Mouse (Mus musculus) forebrain, embryonic 16.5 days (tissue): ENCODE measurements around the gene Gnb1l. TPM values are rescaled to one million over a fixed set of nuclear protein-coding genes. Genes with fewer than 3 reads are reported as not detected.
A peak's percentile ranks its signal among the peaks of the same experiment; 100 is the strongest.

Source experiments
- ATAC-seq: fragments of 200-750 bp; cut with Nextera tagmentation; 2 replicates; pipeline ENCODE4 v1.8.0; 2017; ENCODE audit warnings: mild to moderate bottlenecking, moderate library complexity
- H3K27ac ChIP-seq: fragments of 300-500 bp; sonication (generic); 2 replicates; pipeline ENCODE4 v1.5.1; 2014; ENCODE audit warnings: low read length, control low read depth
- H3K27me3 ChIP-seq: fragments of 300-500 bp; sonication (generic); replicated peaks from 2 replicates; pipeline ENCODE4 v1.6.1; 2014; ENCODE audit warnings: low read length; ENCODE audit not compliant: control insufficient read depth, insufficient read depth
- H3K36me3 ChIP-seq: fragments of 300-500 bp; sonication (generic); 2 replicates; pipeline ENCODE4 v1.6.1; 2014; ENCODE audit not compliant: control insufficient read depth, insufficient read depth
- H3K4me1 ChIP-seq: fragments of 300-500 bp; sonication (generic); replicated peaks from 2 replicates; pipeline ENCODE4 v1.6.1; 2014; ENCODE audit warnings: low read length; ENCODE audit not compliant: control insufficient read depth, insufficient read depth
- H3K4me2 ChIP-seq: fragments of 300-500 bp; sonication (generic); 2 replicates; pipeline ENCODE4 v1.6.1; 2014; ENCODE audit warnings: mild to moderate bottlenecking, low read length, control low read depth
- H3K4me3 ChIP-seq: fragments of 300-500 bp; sonication (generic); replicated peaks from 2 replicates; pipeline ENCODE4 v1.5.1; 2014; ENCODE audit warnings: mild to moderate bottlenecking, low read length, control low read depth
- H3K9ac ChIP-seq: fragments of 300-500 bp; sonication (generic); replicated peaks from 2 replicates; pipeline ENCODE4 v1.6.1; 2014; ENCODE audit warnings: low read depth, low read length, control low read depth
- H3K9me3 ChIP-seq: fragments of 300-500 bp; sonication (generic); 2 replicates; pipeline ENCODE4 v1.6.1; 2016; ENCODE audit warnings: low read length; ENCODE audit not compliant: control insufficient read depth
- WGBS: fragments of 180-500 bp; shearing (Covaris S2); extraction: QIAGEN DNeasy Blood & Tissue Kit; methylation state at CpG from one replicate; pipeline ENCODE4 v1.1.7; 2014; 5-methylcytosine and 5-hydroxymethylcytosine counted together
- polyA plus RNA-seq: library from polyadenylated mRNA; unstranded; fragments of >200 nt; fragmentation: Nextera tagmentation; extraction: Ambion mirVana; gene quantifications from 2 replicates; pipeline ENCODE4 v1.2.1, GENCODE M21; 2015

Gnb1l gene
- polyA plus RNA-seq, 1 experiment from 2014 or later: 14.6 TPM

DNA sequence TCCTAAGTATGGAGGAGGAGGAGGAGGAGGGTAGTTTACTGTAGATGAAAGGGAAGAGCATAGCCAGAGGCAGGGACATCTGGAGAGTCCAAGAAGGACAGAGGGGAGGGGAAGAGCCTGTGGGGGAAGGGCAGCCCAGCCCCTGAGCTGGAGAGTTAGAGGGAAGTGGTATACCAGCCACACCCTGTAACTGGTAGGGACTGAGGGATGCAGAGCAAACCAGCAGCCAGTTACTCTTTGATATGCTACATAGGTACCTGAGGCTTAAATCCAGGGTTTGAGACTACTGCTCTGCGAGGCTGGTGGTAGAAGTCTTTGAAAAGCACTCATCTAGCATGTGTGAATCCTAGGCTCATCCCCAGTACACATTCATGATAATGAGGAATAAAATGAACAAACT, 7.6 kb upstream of the Gnb1l start:
- 82% methylated on average over 1 of the region's 1 CpGs for WGBS

GRCm38 (mm10) chr16:18497865-18498515, 523 bp upstream of the Gnb1l start:
- Histone ChIP-seq H3K27ac (peak overlapping the region; percentile 94), H3K4me1 (peaks cover 18% of the 10 kb centered on the region), H3K4me3 (peak overlapping the region; percentile 81), H3K36me3 (peaks cover 6% of the 10 kb centered on the region), H3K9ac (peak overlapping the region; percentile 83), H3K27me3 (no peaks in the 10 kb centered on the region), H3K4me2 (peak overlapping the region; percentile 87), H3K9me3 (no peaks in the 10 kb centered on the region)
- WGBS: 2% methylated on average over 6 of the region's 6 CpGs
- ATAC-seq: no peak; the same call in 1 of the 2 replicates

More for the DNA sequence above, 7.6 kb upstream of the Gnb1l start:
- H3K9me3 ChIP-seq: no peaks in the 10 kb centered on the region
- no peak for ATAC-seq
- no peaks in the 10 kb centered on the region for H3K27me3 ChIP-seq
- no peak overlapping the region for H3K4me3 ChIP-seq
- no peaks in the 10 kb centered on the region for H3K36me3 ChIP-seq
- H3K4me1 ChIP-seq: no peaks in the 10 kb centered on the region
- H3K4me2 ChIP-seq: no peak overlapping the region
- H3K27ac ChIP-seq: no peak overlapping the region
- H3K9ac ChIP-seq: no peak overlapping the region

GRCm38 (mm10) chr16:18498996-18499395, 483 bp downstream of the Gnb1l start:
- no peak for ATAC-seq
- Histone ChIP-seq H3K27me3 (no peaks in the 10 kb centered on the region), H3K36me3 (peaks cover 6% of the 10 kb centered on the region), H3K27ac (peak overlapping the region; percentile 62; the same call in 1 of the 2 replicates), H3K4me1 (peaks cover 18% of the 10 kb centered on the region), H3K9me3 (no peaks in the 10 kb centered on the region), H3K4me3 (peak overlapping the region; percentile 81), H3K4me2 (peak overlapping the region; percentile 87), H3K9ac (peak overlapping the region; percentile 83)
- under 1% methylated on average over 24 of the region's 24 CpGs for WGBS

GRCm38 (mm10) chr16:18501531-18501930, 3.0 kb downstream of the Gnb1l start:
- H3K27ac ChIP-seq: no peak overlapping the region
- no peaks in the 10 kb centered on the region for H3K9me3 ChIP-seq
- H3K4me1 ChIP-seq: peaks cover 18% of the 10 kb centered on the region
- no peak for ATAC-seq
- 98% methylated on average over 6 of the region's 6 CpGs for WGBS
- H3K9ac ChIP-seq: no peak overlapping the region
- H3K4me2 ChIP-seq: no peak overlapping the region
- H3K36me3 ChIP-seq: peaks cover 6% of the 10 kb centered on the region
- H3K27me3 ChIP-seq: no peaks in the 10 kb centered on the region
- H3K4me3 ChIP-seq: no peak overlapping the region

DNA sequence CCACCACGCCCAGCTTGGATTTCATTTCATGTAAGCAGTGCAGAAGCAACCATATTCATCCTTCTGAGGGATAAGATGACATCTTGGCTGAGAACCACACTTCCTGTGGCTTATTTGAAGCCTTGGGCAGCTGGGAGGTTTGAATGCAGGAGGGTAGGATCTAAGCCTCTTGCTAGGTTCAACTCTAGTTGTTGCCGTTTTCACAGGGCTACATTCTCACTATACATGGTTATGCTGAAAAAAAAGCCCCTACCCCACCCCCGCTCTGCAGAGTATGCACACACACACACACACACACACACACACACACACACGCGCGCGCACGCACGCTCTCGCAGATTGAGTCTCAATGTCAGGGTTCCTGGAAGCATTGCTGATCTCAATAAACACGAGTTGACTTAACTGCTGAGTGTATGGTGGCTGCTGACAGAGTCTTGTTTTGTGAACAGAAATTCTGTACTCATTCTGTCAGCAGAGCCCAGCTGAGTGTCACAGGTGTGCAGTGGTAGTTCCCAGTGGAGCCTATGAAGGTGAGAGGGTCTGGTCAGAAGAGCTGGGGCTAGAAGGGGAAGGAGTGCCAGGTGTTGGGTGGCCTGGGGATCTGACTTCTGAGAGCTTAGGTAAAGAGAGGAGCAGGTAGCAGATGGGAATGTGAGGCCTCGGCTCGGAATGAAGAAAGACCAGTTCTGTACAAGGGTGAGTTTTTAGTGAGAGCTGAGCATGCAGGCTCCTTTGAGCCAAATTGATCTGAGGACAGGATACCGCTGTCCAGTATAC, 5.2 kb downstream of the Gnb1l start:
- H3K27me3 ChIP-seq: no peaks in the 10 kb centered on the region
- no peaks in the 10 kb centered on the region for H3K9me3 ChIP-seq
- no peak overlapping the region for H3K9ac ChIP-seq
- no peak overlapping the region for H3K4me3 ChIP-seq
- H3K4me1 ChIP-seq: peaks cover 11% of the 10 kb centered on the region
- WGBS: 94% methylated on average over 14 of the region's 14 CpGs
- no peak overlapping the region for H3K4me2 ChIP-seq
- no peak for ATAC-seq
- H3K36me3 ChIP-seq: peaks cover 6% of the 10 kb centered on the region
- no peak overlapping the region for H3K27ac ChIP-seq

DNA sequence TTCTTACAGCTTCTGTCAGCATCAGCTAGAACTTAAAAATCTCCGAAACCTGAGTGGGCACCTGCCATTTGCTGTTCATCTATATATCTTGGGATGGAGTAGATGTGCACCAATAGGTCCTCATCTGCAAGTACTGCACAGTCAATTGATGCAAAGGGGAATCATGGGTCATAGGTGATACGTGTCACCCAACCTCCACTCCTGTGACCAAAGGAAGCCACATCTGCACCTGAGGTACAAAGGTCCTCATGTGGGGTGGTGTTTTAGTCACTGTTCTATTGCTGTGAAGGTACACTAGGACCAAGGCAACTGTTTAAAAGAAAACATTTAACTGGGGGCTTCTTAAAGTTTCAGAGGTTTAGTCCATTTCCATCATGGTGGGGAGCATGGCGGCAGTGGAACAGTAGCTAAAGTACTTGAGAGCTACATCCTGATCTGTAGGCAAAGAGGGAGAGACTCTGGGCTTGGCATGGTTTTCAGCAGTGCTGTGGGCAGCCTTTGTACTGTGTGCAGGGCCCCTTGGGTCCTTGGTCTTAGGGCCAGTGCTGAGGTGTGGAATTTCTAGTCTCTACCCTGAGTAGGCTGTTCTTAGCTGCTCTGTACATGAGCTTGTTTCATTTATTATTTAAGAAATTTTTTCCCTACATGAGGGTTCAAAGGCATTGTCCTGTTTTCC, 8.1 kb downstream of the Gnb1l start:
- no peak overlapping the region for H3K9ac ChIP-seq
- H3K9me3 ChIP-seq: no peaks in the 10 kb centered on the region
- WGBS: 91% methylated on average over 3 of the region's 3 CpGs
- H3K4me2 ChIP-seq: no peak overlapping the region
- no peak overlapping the region for H3K4me3 ChIP-seq
- no peak for ATAC-seq
- no peak overlapping the region for H3K27ac ChIP-seq
- H3K36me3 ChIP-seq: peaks cover under 1% of the 10 kb centered on the region
- H3K27me3 ChIP-seq: no peaks in the 10 kb centered on the region
- peaks cover 5% of the 10 kb centered on the region; the same call in 1 of the 2 replicates for H3K4me1 ChIP-seq

- ATAC-seq: no peak
- Histone ChIP-seq H3K9me3 (no peaks in the 10 kb centered on the region), H3K4me3 (no peak overlapping the region), H3K36me3 (no peaks in the 10 kb centered on the region), H3K4me1 (peaks cover 5% of the 10 kb centered on the region; the same call in 1 of the 2 replicates), H3K27ac (no peak overlapping the region), H3K27me3 (no peaks in the 10 kb centered on the region), H3K4me2 (no peak overlapping the region), H3K9ac (no peak overlapping the region)
- WGBS: 83% methylated on average over 1 of the region's 1 CpGs
Measured at GRCm38 (mm10) chr16:18507200-18507549, 8.7 kb downstream of the Gnb1l start.

- H3K27ac ChIP-seq: no peak overlapping the region
- H3K4me2 ChIP-seq: no peak overlapping the region
- H3K4me3 ChIP-seq: no peak overlapping the region
- no peaks in the 10 kb centered on the region for H3K27me3 ChIP-seq
- no peak overlapping the region for H3K9ac ChIP-seq
- H3K4me1 ChIP-seq: peaks cover 5% of the 10 kb centered on the region; the same call in 1 of the 2 replicates
- H3K36me3 ChIP-seq: no peaks in the 10 kb centered on the region
- 94% methylated on average over 5 of the region's 5 CpGs for WGBS
- ATAC-seq: no peak
- H3K9me3 ChIP-seq: no peaks in the 10 kb centered on the region
Measured at GRCm38 (mm10) chr16:18511741-18512140, 13.2 kb downstream of the Gnb1l start.

DNA sequence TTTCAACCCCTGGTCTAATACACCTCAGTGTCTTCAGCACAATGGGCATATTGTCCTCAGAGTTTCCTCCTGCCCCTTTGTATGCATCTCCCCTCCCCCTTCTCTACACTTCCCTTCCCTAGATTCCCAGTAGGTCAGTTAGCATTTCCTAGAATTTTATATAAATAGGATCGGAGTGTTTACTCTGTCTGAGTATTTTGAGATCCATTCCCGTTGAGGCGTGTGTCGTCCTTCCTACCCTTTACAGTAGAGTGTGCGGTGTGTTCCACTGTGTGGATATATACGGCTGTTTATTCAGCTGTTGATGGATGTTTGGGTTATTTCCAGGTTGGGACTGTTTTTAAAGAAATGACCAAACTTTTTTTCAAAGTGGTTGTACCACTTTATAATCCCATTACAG, 15.0 kb downstream of the Gnb1l start:
- no peaks in the 10 kb centered on the region for H3K9me3 ChIP-seq
- no peaks in the 10 kb centered on the region for H3K36me3 ChIP-seq
- 79% methylated on average over 6 of the region's 6 CpGs for WGBS
- no peak overlapping the region for H3K4me2 ChIP-seq
- no peak overlapping the region for H3K9ac ChIP-seq
- H3K4me3 ChIP-seq: no peak overlapping the region
- no peak for ATAC-seq
- H3K4me1 ChIP-seq: peaks cover 5% of the 10 kb centered on the region; the same call in 1 of the 2 replicates
- no peaks in the 10 kb centered on the region for H3K27me3 ChIP-seq
- H3K27ac ChIP-seq: no peak overlapping the region
